Mouse (Mus musculus) erythroblast, embryonic 14.5 days (primary cell): ENCODE results near the gene Tfb2m.

Experiments used
- GATA1 ChIP-seq: IDR thresholded peaks from 2 replicates; pipeline ENCODE4 v1.6.1; 2012; ENCODE audit warnings: low read length, inconsistent platforms, mixed read lengths
- TAL1 ChIP-seq: IDR thresholded peaks from 3 replicates; pipeline ENCODE4 v1.6.1; 2012; ENCODE audit warnings: low read length, inconsistent platforms, mixed read lengths

- TF ChIP-seq GATA1 (no peak), TAL1 (no peak)
These were observed 7.9 kb upstream of the Tfb2m start for GRCm38 (mm10) chr1:179553949-179554347.
